Mouse (Mus musculus): Measurements from ENCODE around the gene Dnaaf5.
A peak's percentile ranks its signal among the peaks of the same experiment; 100 is the strongest.

Dnaaf5 gene

GRCm38 (mm10) chr5:139141326-139141725 lies 8.7 kb upstream of the Dnaaf5 start:
- DNase-seq = no peak

- no peak for DNase-seq
Observed at GRCm38 (mm10) chr5:139143890-139144289, 6.1 kb upstream of the Dnaaf5 start.

- DNase-seq = no peak
Observed at GRCm38 (mm10) chr5:139145726-139146125, 4.3 kb upstream of the Dnaaf5 start.

GRCm38 (mm10) chr5:139146476-139147075 lies 3.4 kb upstream of the Dnaaf5 start:
- no peak for DNase-seq

- DNase-seq = no peak
Observed at GRCm38 (mm10) chr5:139147178-139148078, 2.6 kb upstream of the Dnaaf5 start.

GRCm38 (mm10) chr5:139149006-139149672 lies 884 bp upstream of the Dnaaf5 start:
- DNase-seq = peak; percentile 81 to 82

- peak; percentile 19 to 43 for DNase-seq
Observed at GRCm38 (mm10) chr5:139150603-139151031, 594 bp downstream of the Dnaaf5 start.

GRCm38 (mm10) chr5:139160899-139161298 lies 10.9 kb downstream of the Dnaaf5 start:
- DNase-seq = peak in 1 of 2 experiments; percentile 7

GRCm38 (mm10) chr5:139161632-139162031 lies 11.6 kb downstream of the Dnaaf5 start:
- peak; percentile 9 to 10 for DNase-seq

- no peak for DNase-seq
Observed at GRCm38 (mm10) chr5:139166781-139167361, 16.8 kb downstream of the Dnaaf5 start.

- no peak for DNase-seq
Observed at GRCm38 (mm10) chr5:139167548-139167947, 17.5 kb downstream of the Dnaaf5 start.

- no peak for DNase-seq
Observed at GRCm38 (mm10) chr5:139171929-139172328, 21.9 kb downstream of the Dnaaf5 start.

GRCm38 (mm10) chr5:139174141-139174540 lies 24.1 kb downstream of the Dnaaf5 start:
- no peak for DNase-seq

- DNase-seq = no peak
Observed at GRCm38 (mm10) chr5:139174556-139175547, 24.8 kb downstream of the Dnaaf5 start.

- peak; percentile 87 to 89 for DNase-seq
Observed at GRCm38 (mm10) chr5:139178895-139179631, 29.0 kb downstream of the Dnaaf5 start.

- no peak for DNase-seq
Observed at GRCm38 (mm10) chr5:139183131-139183530, 33.1 kb downstream of the Dnaaf5 start.

- no peak for DNase-seq
Observed at GRCm38 (mm10) chr5:139183601-139184000, 33.6 kb downstream of the Dnaaf5 start.

GRCm38 (mm10) chr5:139184897-139185296 lies 34.9 kb downstream of the Dnaaf5 start:
- no peak for DNase-seq

- DNase-seq = no peak
Observed at GRCm38 (mm10) chr5:139189726-139190125, 39.7 kb downstream of the Dnaaf5 start.

GRCm38 (mm10) chr5:139190958-139191357 lies 40.9 kb downstream of the Dnaaf5 start:
- no peak for DNase-seq

- DNase-seq = no peak
Observed at GRCm38 (mm10) chr5:139198779-139199178, 48.8 kb downstream of the Dnaaf5 start.

Measured in B cell, adult 2 months (primary cell).